Mouse (Mus musculus) cerebellum, adult 8-10 months (tissue): ENCODE measurements around the gene Vars.
"Not testable (repeated sequence)": the region's sequence is repeated elsewhere in the genome, so short reads cannot be mapped to it uniquely, and the experiment has no call there.

Experiments used
- DNase-seq: peaks from one replicate; pipeline ENCODE4 v3.0.0; 2022

The Vars gene

DNA sequence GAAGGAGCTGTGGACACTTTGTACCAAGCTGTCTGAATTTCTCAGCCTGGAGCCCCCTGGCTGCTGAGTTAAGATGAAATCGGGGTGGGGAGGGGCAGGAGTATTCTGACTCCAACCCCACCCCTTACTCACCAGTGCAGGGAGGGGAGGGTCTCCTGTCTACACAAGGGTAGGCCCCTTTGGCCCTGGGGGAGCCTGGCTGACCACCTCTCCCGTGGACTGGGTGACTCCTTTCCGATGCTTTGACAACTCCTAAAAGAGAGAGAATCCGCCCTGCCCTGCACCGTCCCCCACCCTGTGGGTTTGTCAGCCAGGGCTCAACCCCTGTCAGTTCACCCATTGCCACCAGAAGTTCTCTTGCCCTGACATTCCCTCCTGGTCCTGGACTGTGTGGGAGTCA, 25.4 kb downstream of the Vars start:
- DNase-seq: no peak

DNA sequence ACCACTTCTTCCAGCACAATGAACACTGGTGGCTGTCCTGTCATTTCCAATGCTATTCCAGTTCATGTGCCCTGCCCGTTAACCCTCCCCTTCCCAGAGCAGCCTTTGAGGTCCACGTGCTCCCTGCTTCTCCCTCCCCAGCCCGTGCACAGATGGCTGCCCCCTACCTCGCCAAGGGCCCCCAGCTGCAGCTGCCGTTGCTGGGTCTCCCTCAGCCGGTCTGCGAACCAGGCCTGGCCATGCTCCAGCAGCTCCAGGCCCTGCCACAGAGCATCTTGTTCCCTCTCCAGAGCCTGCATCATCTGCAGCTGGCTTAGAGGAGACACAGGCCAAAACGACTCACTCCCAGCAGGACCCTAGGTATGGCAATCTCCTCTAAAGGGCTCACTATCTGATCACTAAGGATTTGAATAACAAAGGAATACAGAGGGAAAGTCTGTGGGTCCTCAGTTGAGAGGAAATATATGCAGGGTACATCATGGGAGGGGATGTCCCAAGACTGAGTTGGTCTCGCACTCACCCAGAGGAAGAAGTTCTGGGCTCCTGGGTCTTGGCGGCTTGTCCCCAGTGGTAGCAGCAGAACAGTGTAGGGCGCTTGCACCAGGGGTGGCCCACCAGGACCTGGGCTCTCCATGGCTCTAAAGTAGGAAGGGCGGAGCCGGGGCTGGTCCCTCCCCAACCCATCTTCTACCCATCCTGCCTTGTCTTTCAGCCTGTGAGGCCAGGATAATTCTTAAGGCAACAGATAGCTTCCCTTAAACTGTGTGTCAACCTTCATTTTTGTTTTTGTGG, 26.7 kb downstream of the Vars start, which contains the start of gene Sapcd1:
Sapcd1 (minus strand) TSS at position 740 of the 792 bp plus-strand sequence.
- peak; percentile 25 for DNase-seq

GRCm38 (mm10) chr17:35028315-35028714, 27.5 kb downstream of the Vars start:
- DNase-seq: no peak

DNA sequence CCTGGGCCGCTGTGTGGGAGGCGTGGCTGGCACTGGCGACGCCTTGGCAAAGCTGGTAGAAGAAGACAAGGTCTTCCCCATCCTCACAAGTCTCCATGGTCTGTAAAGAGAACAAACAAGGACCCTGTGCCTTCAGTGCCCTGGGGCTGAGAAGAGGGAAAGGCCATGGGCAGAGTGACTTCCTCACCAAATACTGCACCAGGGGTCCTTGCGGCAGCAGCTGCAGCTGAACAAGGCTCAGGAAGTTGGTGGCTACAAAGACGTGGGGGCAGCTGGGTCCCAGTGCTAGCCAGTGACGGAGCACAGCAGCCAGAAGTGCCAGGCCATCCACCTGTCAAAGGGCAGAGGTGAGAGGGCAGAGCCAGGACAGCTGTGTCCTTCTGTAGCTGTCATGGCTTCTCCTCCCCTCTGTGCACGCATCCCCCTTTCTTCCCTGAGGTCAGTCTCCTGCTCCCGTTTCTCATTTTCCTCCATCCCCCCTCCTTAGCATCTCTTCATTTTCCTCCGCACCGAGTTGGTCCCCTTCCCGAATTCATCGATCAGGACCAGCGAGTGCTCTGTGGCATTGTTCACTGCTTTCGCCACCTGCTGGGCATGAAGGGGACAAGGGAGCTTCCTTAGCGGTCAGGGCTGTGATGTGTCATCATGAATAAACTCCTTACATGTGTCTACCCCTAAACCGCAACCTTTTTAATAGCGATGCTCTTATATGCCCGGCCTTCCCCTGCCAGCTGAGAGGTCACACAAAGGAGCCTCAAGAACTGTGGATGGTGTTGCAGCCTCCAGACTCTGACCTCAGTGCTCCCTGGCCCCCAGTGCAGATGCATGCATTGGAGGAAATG, 29.1 kb downstream of the Vars start:
- DNase-seq: no peak

DNA sequence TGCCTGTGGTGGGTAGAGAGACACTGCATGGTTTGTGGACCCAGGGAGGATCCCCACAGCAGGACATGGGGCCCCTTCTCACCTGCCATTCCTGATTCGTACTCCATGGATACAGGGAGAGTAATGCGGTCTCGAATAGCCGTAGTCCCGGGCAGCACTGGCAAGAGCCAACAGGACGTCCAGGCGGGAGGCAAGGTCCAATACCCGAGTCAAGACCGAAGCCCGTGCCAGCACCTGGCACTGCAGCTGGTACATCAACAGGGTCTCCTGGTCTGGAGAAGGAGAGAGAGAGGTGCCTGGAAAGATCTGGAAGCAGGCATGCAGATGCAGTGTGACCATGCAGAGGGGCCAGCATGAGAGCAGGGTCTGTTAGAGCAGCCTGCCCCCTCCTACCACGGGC, 30.5 kb downstream of the Vars start:
- DNase-seq: no peak

GRCm38 (mm10) chr17:35031880-35032279, 31.1 kb downstream of the Vars start:
- DNase-seq: no peak

- no peak for DNase-seq
Measured at GRCm38 (mm10) chr17:35032323-35032870, 31.6 kb downstream of the Vars start.

DNA sequence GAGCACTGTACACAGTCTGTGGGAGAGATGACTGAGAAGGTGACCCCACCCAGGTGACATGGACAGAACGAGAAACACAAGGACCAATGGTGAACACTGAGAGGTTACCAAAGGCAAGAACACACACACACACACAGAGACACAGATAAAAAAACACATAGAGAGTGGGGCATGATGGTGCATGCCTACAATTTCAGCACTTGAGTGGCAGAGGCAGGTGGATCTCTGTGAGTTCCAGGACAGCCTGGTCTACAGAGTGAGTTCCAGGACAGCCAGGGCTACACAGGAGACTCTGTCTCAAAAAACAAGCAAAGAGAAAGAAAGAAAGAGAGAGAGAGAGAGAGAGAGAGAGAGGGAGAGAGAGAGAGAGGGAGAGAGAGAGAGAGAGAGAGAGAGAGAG, 32.9 kb downstream of the Vars start:
- not testable (repeated sequence) for DNase-seq

DNA sequence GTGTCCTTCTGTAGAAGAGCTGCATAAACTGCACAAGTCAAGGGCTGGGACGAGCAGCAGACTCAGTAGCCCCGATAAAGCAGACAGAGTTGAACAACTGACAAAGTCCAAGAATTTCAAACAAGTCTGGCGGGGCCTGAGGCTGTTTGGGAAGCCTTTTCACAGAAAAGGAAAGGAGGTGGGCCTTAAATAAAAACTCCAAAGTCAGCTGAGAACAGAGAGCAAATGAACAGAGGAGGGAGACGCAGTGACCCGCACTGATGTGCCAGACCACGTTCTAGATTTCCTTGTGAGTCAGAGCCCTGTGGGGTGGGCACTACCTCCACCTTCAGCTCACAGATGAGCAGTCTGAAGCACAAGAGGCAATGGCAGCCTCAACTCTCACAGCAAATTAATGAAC, 34.1 kb downstream of the Vars start:
- no peak for DNase-seq

- DNase-seq: no peak
Measured at GRCm38 (mm10) chr17:35039121-35039873, 38.5 kb downstream of the Vars start.

DNA sequence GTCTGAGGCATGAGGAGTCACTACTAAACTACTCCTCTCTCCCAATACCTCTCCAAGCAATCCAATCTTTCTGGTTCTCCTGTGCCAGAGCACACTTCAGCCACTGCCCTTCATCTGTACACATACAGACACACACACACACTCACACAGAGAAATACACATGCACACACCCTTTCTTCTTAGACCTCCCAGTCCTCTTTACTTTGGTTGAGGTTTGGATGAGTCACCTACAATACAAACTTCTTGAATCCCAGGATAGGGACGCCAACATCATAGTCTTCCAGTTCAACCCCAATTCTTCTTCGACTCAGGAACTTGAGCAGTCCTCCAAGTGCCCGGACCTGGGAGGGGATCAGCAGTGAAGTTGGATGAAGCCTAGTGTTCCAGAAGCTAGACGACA, 43.0 kb downstream of the Vars start:
- DNase-seq: no peak

GRCm38 (mm10) chr17:35044904-35045806, 44.4 kb downstream of the Vars start:
- peak; percentile 5 for DNase-seq

- DNase-seq: peak; percentile 39
Measured at GRCm38 (mm10) chr17:35045807-35046680, 45.3 kb downstream of the Vars start.

- DNase-seq: peak; percentile 94
Measured at GRCm38 (mm10) chr17:35046681-35047455, 46.1 kb downstream of the Vars start, which contains the start of gene Msh5. Gene Msh5 (minus strand): TSS chr17:35046745.

DNA sequence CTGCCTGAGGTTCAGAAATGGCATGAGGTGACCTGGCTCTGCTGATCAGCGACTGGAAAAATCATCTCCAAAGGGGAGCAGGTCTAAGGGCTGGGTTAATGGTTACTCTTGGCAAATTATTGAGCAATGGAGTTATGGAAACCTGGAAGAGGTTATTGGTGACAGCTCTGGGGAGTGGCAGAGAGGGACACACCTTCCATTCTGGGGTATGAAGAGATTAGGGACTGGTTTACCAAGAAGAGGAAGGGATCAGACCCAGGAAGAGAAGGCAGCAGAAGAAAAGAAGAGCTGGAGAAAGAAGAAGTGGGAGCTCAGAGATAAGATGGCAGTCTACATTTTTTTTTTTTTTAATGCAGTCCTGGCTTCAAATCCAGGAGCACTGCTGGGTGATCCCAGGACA, 46.9 kb downstream of the Vars start:
- no peak for DNase-seq

DNA sequence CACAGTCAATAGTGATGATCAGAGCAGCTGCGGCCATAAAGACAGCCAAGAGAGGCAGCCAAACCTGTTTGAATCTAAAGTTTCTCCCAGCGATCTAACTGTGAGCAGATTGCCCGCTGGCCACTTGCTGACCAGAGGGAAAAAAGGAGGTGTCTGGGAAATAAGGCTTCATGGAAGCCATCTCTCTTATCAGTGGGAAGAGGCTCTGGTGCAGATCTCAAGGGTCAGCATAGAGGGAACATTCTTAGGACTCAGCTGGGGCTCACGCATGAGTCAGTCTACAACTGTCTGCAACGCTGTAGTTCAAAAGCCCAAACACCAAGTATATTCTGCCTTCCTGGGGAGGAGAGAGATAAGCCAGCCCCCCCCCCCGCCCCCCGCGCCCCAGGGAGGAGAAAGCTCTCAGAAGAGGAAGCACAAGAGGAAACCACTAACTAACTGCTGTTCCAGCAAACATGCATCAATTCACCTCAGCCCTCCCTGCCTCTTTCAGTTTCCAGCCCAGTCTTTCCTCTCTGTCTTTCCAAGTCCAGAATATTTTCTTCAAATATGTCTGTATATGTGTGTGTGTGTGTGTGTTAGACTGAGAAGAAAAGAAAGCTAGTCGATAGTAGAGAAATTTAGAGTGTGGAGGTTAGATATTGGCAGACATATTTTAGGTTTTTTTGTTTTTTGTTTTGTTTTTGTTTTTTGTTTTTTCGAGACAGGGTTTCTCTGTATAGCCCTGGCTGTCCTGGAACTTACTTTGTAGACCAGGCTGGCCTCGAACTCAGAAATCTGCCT, 47.6 kb downstream of the Vars start:
- DNase-seq: peak; percentile 7

DNA sequence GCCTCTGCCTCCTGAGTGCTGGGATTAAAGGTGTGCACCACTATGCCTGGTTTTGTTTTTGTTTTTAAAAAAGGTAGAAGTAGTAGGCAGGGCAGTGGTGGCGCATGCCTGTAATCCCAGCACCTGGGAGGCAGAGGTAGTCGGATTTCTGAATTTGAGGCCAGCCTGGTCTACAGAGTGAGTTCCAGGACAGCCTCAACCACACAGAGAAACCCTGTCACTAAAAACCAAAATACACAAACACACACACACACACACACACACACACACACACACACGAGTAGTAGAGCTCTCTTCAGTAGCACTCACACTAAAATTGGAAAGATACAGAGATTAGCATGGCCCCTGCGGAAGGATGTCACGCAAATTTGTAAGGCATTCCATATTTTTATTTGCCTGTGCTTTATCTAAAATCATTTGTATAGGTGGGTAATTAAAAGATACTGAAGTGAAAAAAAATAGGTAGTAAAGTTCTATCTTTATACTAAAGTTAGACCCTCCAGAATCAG, 48.2 kb downstream of the Vars start:
- DNase-seq: no peak

- no peak for DNase-seq
Measured at GRCm38 (mm10) chr17:35049561-35050016, 48.8 kb downstream of the Vars start, which contains the start of gene Clic1. Gene Clic1 (plus strand): TSS chr17:35049966.
